15 mouse cellular contexts compared by ENCODE assay signal in genomic region chr11:68261162-68261892, GRCm38 (mm10).
A peak's percentile ranks its signal among the peaks of the same experiment; 100 is the strongest.
DNase-seq lines count a peak whose midpoint lies in the region; ATAC-seq and TF ChIP-seq lines count a peak whose summit lies in the region.
"Had no signal": no experiment of that assay in that cellular context is flagged by ENCODE, and none has a peak within 500 bp of the region (broad histone marks: within the 10 kb centered on the region; RNA-seq: fewer than 3 reads in every experiment).

No protein-coding gene starts in this region.

- 75% methylated on average over 10 of the region's 10 CpGs for WGBS in heart, embryonic 16.5 days
- WGBS in stomach, postnatal 0 days = 43% methylated on average over 10 of the region's 10 CpGs

- H3K9me3 ChIP-seq in heart, embryonic 16.5 days (replicated peaks; ENCODE audit: control insufficient read depth, low read length) = no peaks in the 10 kb centered on the region
- no peaks in the 10 kb centered on the region for H3K9me3 ChIP-seq in stomach, postnatal 0 days (ENCODE audit: control insufficient read depth, low read length)

- TF ChIP-seq EP300 in stomach, postnatal 0 days (optimal IDR thresholded peaks at IDR 0.05) = no peak

- H3K4me3 ChIP-seq in heart, embryonic 16.5 days (ENCODE audit: low read length) = no peak overlapping the region
- no peak overlapping the region for H3K4me3 ChIP-seq in cortical plate, adult 2 months (ENCODE audit: insufficient read depth, low read length)
- H3K4me3 ChIP-seq in stomach, postnatal 0 days (ENCODE audit: low read depth, low read length) = no peak overlapping the region

- no peak for TF ChIP-seq CTCF in cortical plate, adult 2 months (IDR thresholded peaks at IDR 0.05; ENCODE audit: extremely low read depth, insufficient read depth, low read length)
- TF ChIP-seq CTCF in stomach, postnatal 0 days (IDR thresholded peaks at IDR 0.05; ENCODE audit: low read depth) = no peak; the same call in 1 of the 2 replicates

- H3K4me2 ChIP-seq in heart, embryonic 16.5 days (ENCODE audit: low read depth, low read length) = no peak overlapping the region
- H3K4me2 ChIP-seq in stomach, postnatal 0 days (replicated peaks; ENCODE audit: low read depth) = no peak overlapping the region
- H3K4me2 ChIP-seq: hindbrain, embryonic 14.5 days had no signal

- H3K27ac ChIP-seq in heart, embryonic 16.5 days (ENCODE audit: low read length) = no peak overlapping the region
- peak overlapping the region; percentile 28; the same call in 1 of the 2 replicates for H3K27ac ChIP-seq in cortical plate, adult 2 months (ENCODE audit: insufficient read depth, low read length)
- H3K27ac ChIP-seq in stomach, postnatal 0 days (replicated peaks) = no peak overlapping the region
- H3K27ac ChIP-seq: hindbrain, embryonic 14.5 days had no signal

- ATAC-seq in heart, embryonic 16.5 days (replicated peaks; ENCODE audit: extremely low read depth, insufficient read depth, low FRiP score) = 0 out of 2 replicates have a peak, but pooled peaks have one; percentile 39
- peak; percentile 65; the same call in 1 of the 2 replicates for ATAC-seq in stomach, postnatal 0 days (ENCODE audit: low FRiP score, low TSS enrichment)
- no peak for ATAC-seq in megakaryocyte, adult 5-6 weeks (ENCODE audit: poor library complexity, severe bottlenecking)
- ATAC-seq: forebrain, embryonic 16.5 days; Patski had no signal

- no peak for TF ChIP-seq POLR2A in cortical plate, adult 2 months (IDR thresholded peaks at IDR 0.05; ENCODE audit: extremely low read depth, insufficient read depth, low read length)

- H3K4me1 ChIP-seq in heart, embryonic 16.5 days (ENCODE audit: control insufficient read depth, insufficient read depth, low read length) = no peaks in the 10 kb centered on the region
- no peaks in the 10 kb centered on the region for H3K4me1 ChIP-seq in cortical plate, adult 2 months (ENCODE audit: control insufficient read depth, insufficient read depth, low read length)
- no peaks in the 10 kb centered on the region for H3K4me1 ChIP-seq in stomach, postnatal 0 days (replicated peaks; ENCODE audit: control insufficient read depth, insufficient read depth)

- no peaks in the 10 kb centered on the region for H3K27me3 ChIP-seq in heart, embryonic 16.5 days (ENCODE audit: control insufficient read depth, insufficient read depth, low read length)
- no peaks in the 10 kb centered on the region for H3K27me3 ChIP-seq in stomach, postnatal 0 days (ENCODE audit: control insufficient read depth, insufficient read depth, low read length)
- H3K27me3 ChIP-seq: CH12.LX, Patski had no signal

- 0 out of 2 replicates have a peak, but pooled peaks cover 1% of the 10 kb centered on the region for H3K36me3 ChIP-seq in heart, embryonic 16.5 days (ENCODE audit: control insufficient read depth, insufficient read depth)
- H3K36me3 ChIP-seq in stomach, postnatal 0 days (ENCODE audit: control insufficient read depth, insufficient read depth, low read length) = no peaks in the 10 kb centered on the region

- no peak for DNase-seq in heart, postnatal 4 days
- peak; percentile 18 to 24 for DNase-seq in lung, adult 18-20 months
- no peak for DNase-seq in lung, postnatal 14 days
- DNase-seq in stomach, postnatal 0 days (ENCODE audit: low spot score) = peak; percentile 29
- no peak for DNase-seq in neural tube, embryonic 10.5 days (ENCODE audit: extremely low spot score, low spot score)
- DNase-seq: adrenal gland, postnatal 10 days; cerebellum, postnatal 36 days; gastrocnemius, postnatal 14 days had no signal

- no peak overlapping the region for H3K9ac ChIP-seq in heart, embryonic 16.5 days (ENCODE audit: low read length)
- no peak overlapping the region for H3K9ac ChIP-seq in stomach, postnatal 0 days (ENCODE audit: low read length)
- H3K9ac ChIP-seq: hindbrain, embryonic 14.5 days had no signal

Comparison
In these comparisons a context has a peak if more than half of its experiments do, and no peak if none do; other contexts are left out.
1. DNase-seq: peak in lung, adult 18-20 months (2 of 2) and stomach, postnatal 0 days (single experiment); none in heart, postnatal 4 days (single experiment), lung, postnatal 14 days (single experiment) and neural tube, embryonic 10.5 days (single experiment).